Mouse (Mus musculus): ENCODE measurements around the gene Nt5c. TPM values are rescaled to one million over a fixed set of nuclear protein-coding genes. Genes with fewer than 3 reads are reported as not detected.
A peak's percentile ranks its signal among the peaks of the same experiment; 100 is the strongest.
"Not testable (repeated sequence)": the region's sequence is repeated elsewhere in the genome, so short reads cannot be mapped to it uniquely, and the experiment has no call there.

The Nt5c gene
- polyA plus RNA-seq, 2 experiments from 2014 or later, result 296 to 304 TPM

DNA sequence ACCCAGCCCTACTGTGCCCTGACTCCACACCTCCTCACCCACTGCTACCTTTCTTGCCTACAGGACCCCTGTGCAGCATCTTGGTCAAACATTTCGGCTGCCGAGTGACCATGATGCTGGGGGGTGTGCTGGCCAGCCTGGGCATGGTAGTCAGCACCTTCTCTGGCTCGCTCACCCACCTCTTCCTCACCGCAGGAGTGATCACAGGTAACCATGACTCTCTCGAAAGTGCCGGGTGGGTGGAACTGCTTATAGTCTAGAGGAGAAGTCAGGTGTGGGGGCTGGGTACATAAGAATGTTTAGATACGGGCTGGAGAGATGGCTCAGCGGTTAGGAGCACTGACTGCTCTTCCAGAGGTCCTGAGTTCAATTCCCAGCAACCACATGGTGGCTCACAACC lies 26.8 kb downstream of the Nt5c start:
- no peak for ATAC-seq

DNA sequence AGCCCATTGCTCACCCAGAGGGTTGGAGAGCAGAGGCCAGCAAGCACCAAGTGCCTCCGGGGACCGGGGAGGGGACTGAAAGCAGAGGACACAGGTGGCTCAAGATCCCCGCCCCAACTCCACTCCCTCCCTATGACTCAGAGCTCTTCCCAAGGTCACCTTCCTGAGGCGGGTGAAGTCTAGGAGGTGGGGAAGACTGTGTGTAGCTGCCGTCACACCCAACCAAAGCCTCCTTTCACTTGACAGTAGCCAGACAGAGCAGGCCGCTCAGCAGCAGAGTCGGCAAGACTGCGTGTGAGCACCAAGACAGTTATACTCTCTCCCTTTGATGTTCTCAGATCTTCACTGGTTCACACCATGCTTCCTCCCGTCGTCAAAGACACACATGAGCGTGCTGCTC lies 28.3 kb downstream of the Nt5c start:
- peak; percentile 83 for ATAC-seq

DNA sequence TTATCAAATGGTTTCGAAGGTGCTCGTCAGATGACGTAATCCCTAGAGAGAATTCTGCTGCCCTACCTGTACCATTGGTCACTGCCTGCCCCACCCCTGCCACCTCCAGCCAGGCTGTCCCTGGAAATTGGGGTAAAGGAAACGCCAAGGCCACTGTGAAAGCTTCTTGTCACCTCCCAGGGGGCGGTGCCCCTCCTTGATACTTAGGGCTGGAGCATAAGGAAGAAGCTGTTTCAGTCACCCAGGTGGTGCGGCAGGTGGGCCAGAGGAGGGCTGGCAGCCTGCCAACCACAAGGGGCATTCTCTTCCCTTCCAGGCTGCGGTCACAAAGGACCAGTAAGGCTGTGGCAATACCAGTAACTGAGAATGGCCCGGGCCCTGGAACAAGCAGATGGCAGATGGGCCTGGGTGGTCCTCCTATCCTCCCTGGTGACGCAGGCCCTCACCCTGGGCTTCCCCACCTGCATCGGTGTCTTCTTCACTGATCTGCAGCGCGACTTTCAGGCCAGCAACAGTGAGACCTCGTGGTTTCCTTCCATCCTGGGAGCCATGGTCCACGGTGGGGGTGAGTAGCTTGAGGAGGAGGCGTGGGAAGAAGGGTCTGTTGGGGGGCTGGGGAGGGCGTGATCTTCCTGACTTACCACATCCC lies 29.3 kb downstream of the Nt5c start, which contains the start of gene Slc16a5:
TSS of gene Slc16a5 (plus strand) at position 232 of the 649 bp plus-strand sequence.
- ATAC-seq, result peak; percentile 18

DNA sequence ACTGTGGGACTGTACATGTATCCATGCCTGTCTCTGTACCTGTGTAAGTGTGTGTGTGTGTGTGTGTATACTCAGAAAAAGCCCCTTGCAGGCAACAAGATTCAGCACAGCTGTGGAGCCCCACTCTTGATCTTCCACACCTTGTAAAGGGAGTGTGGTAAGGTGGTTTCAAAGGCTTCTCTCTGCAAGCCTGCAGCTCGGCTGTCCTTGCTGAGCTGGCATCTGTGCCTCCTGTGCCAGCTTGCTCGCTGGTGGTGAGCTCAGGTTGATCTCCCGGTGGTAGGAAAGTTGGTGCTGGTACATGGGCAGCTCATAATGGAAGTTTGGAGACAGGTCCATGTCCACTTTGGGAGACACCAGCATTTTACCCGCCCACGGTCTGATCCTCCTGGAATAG lies 29.8 kb downstream of the Nt5c start:
- no peak for ATAC-seq

DNA sequence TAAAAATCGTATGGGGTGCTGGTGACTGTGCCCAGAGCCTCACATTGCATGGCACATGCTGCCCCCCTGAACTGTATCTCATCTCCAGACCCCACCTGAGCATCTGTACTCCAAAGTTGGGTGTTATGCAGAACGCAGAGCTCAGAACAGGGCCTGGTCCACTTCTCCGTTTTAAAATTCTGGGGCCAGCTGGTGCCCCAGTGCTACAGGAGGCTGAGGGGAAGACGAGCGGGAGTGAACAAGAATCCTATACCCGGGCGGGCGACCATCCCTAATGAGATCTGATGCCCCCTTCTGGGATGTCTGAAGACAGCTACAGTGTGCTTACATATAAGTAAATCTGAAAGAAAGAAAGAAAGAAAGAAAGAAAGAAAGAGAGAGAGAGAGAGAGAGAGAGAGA lies 30.7 kb downstream of the Nt5c start:
- no peak for ATAC-seq

DNA sequence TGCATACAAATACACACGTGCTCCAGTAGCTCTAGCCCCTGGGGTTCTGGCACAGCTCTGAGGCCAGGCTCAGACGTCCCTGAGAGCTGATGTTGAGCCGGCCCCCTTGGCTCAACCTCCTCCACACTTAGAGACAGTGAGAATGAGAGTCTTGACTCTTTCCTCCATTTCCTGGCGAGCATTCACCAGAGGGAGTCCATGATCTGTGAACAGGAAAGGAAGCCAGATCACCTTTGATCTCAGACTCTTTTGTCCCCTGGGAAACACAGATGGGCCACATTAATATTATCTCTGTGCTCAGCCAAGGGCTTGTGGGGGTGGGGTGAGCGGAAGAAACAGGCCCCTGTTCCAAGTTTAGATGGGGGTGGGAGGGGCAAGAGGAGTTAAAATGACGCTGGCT lies 34.3 kb downstream of the Nt5c start:
- no peak for ATAC-seq

DNA sequence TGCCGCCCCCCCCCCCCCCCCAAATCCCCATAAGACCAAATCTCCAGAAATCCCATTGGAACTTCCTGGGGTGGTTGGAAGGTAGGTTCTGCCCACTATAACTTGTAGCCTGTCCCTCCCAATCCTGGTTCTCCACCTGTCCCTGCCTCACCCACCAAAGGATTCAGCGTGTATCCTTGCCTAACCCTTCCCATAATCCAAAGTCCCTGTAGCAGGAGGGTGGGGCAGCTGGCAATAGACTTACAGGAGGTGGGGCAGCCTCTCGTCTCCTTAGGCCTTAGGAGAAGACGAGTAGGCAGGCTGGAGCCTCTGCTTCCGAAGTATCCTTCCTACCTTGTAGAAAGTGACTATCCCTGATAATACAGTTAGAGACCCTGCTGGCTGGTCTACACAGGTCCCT lies 35.5 kb downstream of the Nt5c start:
- no peak for ATAC-seq

DNA sequence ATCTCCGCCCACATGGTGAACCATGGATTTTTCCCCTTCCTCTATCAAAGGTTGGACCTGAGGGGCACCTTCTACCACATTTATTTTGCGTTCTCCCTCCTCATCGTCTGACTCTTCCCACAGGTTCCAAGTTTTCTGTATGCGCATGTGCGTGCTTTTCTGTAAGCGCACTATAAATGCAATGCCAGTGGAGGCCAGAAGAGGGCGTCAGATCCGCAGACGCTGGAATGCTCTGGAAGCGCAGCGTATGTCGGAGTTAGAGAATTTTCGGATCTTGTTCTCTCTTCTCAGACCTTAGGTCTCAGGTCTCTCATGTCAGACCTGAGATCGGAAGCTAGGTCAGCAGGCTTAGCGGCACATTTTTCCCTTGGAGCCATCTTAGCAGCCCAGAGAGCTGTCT lies 36.0 kb downstream of the Nt5c start:
- ATAC-seq, result no peak

DNA sequence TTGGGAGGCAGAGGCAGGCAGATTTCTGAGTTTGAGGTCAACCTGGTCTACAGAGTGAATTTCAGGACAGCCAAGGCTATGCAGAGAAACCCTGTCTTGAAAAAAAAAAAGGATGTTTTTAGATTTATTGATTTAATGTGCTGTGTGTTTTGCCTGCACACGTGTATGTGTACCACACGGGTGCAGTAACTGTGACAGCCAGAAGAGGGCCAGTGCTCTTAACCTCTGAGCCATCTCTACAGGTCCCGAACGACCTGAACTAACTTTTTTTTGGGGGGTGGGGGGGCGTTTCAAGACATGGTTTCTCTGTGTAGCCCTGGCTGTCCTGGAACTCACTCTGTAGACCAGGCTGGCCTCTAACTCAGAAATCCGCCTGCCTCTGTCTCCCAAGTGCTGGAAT lies 36.8 kb downstream of the Nt5c start:
- not testable (repeated sequence) for ATAC-seq

DNA sequence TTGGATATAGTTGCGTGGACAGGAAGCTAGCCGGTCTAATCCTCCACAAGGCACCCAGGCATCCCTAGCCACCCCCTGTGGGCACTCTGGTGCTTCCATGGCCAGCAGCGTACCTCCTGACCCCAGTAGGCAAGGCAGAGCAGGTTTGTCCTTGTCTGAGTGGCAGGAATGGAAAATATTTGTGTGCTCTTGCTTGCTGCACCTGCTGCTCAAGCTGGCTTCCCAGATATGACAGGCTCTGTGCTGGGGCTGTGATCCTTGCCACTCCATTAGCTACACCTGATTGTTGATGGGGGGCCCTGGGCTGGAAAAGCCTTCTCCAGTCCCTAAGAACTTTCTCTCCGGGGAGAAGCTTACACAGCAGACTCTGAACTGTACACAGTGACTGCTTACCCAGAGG lies 38.4 kb downstream of the Nt5c start:
- ATAC-seq, result no peak

DNA sequence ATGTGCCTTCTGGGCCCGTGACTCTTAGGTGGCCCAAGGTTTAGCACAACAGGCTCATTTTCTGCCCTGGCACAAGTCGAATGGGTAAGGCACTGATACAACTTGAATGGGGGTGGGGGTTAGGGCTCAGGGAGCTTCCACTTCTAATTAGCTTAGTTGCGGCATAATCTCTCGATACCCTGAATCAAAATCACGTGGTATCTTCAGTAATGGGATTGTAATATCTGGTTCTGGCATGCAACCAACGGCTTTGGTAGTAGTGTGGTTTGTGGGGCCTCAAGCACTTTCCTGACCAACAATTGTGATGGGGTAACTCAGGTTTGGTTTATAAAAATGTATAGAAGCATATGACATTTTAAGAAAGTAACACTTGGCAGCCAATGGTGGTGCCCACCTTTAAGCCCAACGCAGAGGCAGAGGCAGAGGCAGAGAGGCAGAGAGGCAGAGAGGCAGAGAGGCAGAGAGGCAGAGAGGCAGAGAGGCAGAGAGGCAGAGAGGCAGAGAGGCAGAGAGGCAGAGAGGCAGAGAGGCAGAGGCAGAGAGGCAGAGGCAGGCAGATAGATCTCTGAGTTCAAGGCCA lies 39.3 kb downstream of the Nt5c start:
- ATAC-seq, result no peak

DNA sequence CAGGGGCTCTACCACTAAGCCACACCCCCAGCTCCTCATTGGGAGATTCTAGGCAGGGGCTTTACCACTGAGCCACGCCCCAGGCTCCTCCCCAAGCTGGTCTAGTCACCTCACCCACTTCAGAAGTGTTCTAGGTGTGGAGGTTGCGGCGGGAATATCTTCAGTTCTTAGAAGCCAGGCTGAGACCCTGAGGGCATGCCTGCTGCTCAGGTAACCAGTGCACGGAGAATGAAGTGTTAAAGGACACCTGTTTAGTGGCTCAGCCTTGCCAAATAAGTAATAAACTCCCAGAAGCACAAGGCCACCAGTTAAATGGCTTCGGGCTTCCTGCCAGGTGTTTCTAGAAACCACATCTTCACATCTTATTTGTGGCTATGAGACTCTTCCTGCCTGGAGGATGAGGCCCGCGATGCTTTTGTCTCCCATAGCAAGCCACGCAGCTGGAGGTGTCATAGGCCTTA lies 39.9 kb downstream of the Nt5c start:
- peak; percentile 96 for ATAC-seq

DNA sequence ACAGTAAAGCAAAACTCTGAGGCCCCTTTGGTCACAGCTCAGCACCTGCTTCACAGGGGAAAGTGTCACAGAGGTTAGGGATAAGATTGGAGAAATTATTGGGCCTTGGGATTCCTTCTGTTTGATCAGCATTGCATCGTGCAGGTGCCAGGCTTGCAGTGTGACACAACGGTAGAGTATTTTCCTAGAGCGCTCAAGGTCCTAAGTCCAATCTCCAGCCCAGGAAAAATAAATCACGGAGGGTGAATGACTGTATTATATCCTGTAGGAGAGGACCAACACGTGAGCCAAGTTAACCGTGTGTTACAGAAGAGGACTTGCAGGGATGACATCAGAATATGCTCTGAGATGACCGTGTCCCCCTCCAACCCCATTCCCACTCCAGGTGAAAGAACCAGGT lies 41.5 kb downstream of the Nt5c start:
- ATAC-seq, result no peak

DNA sequence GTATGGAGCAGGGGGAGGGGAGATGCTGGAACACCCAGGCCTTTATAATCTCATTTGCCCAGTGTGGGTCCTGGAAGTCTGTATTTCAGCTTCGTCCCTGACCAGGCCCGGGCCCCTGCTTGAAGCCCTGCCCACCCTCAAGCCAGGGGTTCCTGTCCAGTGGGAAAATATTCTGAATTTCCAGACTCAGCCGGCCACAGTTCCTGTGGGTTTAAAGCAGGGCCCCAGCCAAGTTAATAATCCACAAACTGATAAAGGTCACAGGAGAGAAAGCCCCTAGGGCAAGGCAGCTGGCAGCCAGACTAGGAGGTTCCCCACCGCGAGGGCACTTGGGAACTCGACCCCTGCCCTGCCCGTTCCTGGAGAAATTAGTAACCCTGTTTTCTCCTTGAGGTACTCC lies 42.7 kb downstream of the Nt5c start:
- ATAC-seq, result no peak

DNA sequence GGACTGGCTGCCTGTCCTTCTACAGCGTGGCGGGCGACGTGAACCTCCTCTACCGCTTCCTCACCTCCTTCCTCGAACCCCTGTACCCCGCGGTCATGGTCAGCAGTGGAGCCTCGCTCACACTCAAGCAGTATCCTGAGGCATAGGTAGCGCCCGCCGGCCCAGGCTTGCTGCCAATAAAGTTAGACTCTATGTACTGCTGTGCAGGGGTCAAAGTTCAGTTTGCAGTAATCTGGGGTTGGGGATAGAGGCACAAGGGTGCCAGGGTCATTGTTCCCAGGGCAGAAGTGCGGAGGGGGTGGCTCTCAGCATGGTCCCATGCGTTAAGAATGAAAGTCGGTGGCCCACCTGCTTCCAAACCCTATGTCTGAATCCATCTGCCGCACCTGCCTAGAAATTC lies 43.6 kb downstream of the Nt5c start:
- ATAC-seq, result no peak

DNA sequence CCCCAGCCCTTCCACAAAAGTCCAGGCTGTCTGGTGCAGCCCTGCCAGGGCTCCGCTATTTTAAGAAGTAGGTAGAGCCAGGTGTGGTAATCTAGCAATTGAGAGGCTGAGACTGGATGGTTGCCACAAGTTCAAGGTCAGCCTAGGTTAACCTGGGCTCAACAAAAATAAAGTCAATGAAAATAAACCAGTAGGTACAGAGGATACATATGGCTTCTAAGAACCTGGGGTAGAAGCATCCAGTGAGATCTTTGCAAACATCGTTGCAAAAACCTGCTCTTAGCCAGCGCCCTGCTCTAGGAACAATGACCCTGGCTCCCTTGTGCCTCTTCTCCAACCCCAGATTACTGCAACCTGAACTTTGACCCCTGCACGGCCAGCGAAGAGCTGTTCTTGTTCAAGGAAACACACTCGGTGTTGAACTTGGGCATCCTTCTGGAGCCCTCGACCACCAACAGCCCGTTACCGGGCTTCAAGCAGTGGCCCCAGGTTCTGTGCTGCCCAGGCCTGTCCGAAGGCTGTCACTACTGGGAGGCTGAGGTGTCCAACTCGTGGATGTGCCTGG lies 44.3 kb downstream of the Nt5c start:
- ATAC-seq, result no peak

DNA sequence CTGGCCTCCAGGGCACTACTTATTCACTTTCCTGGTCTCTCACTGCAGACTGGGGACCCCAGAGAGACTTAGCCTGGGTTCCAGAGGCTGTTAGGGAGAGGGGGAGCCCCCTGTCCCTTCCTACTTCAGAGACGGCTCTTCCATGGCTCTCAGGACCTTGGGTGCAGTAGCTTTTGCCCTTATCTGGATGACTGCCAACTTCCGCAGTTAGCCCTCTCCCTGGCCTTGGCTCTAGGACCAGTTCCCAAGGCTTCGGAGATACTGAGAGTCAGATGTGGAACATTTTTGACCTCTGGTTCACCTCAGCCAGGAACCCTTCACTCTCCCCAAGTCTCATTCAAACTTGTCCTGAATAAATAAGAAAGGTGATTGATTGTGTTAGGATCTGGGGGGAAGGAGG lies 44.8 kb downstream of the Nt5c start:
- ATAC-seq, result no peak

DNA sequence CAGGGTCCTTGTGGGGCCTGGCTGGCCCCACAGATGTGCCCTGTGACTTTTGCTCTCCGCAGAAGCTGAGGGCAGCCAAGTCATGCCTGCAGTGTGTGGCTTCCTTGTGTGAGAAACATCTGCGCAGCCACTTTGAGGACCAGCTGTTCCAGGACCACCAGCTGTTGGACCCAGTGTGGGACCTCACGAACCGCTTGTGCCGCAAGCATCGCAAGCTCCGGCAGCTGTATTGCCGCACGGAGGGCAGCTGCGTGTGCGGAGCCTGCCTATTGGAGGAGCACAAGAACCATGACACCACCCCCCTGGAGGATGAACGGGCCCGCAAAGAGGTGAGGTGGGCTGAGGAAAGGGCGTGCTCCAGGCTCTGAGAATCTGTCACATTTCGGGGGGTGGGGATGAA lies 50.2 kb downstream of the Nt5c start:
- ATAC-seq, result no peak

Other genes starting within 250 kb of the Nt5c start
- not detected for gene Grin2c, start 224.6 kb downstream of the Nt5c start, polyA plus RNA-seq (2017; shearing (Covaris generic))
- gene Fdxr, start 214.8 kb downstream of the Nt5c start, polyA plus RNA-seq (2017; shearing (Covaris generic)), result 10 to 100 TPM; 21.6 to 26.8 TPM
- gene Fads6, start 194.2 kb downstream of the Nt5c start, polyA plus RNA-seq (2017; shearing (Covaris generic)), result 1 to 10 TPM; 1.1 to 1.6 TPM
- gene Otop2, start 184.7 kb downstream of the Nt5c start, polyA plus RNA-seq (2017; shearing (Covaris generic)), result not detected
- not detected for gene Ush1g, start 169.8 kb downstream of the Nt5c start, polyA plus RNA-seq (2017; shearing (Covaris generic))
- gene Otop3, start 157.1 kb downstream of the Nt5c start, polyA plus RNA-seq (2017; shearing (Covaris generic)), result not detected
- 1 to 10 TPM; 2.4 to 3.9 TPM for gene Hid1, start 124.1 kb downstream of the Nt5c start, polyA plus RNA-seq (2017; shearing (Covaris generic))
- gene Cdr2l, start 109.9 kb downstream of the Nt5c start, polyA plus RNA-seq (2017; shearing (Covaris generic)), result not detected
- 100 to 1,000 TPM; 177 to 185 TPM for gene Mrpl58, start 88.1 kb downstream of the Nt5c start, polyA plus RNA-seq (2017; shearing (Covaris generic))
- 100 to 1,000 TPM; 602 to 622 TPM for gene Atp5h, start 71.9 kb downstream of the Nt5c start, polyA plus RNA-seq (2017; shearing (Covaris generic))
- gene Kctd2, start 71.7 kb downstream of the Nt5c start, polyA plus RNA-seq (2017; shearing (Covaris generic)), result 1 to 10 TPM; 8.3 to 9.1 TPM
- gene Trim80, start 51.3 kb downstream of the Nt5c start, polyA plus RNA-seq (2017; shearing (Covaris generic)), result not detected
- gene Slc16a5, start 29.4 kb downstream of the Nt5c start, polyA plus RNA-seq (2017; shearing (Covaris generic)), result 1 to 10 TPM; 3.5 to 6.5 TPM
- 100 to 1,000 TPM in 1 of 2 experiments, 10 to 100 TPM in 1; 79.2 to 132 TPM for gene Armc7, start 16.2 kb downstream of the Nt5c start, polyA plus RNA-seq (2017; shearing (Covaris generic))
- gene Jpt1, start 22.5 kb upstream of the Nt5c start, polyA plus RNA-seq (2017; shearing (Covaris generic)), result 100 to 1,000 TPM; 716 to 764 TPM
- gene Sumo2, start 44.4 kb upstream of the Nt5c start, polyA plus RNA-seq (2017; shearing (Covaris generic)), result 100 to 1,000 TPM; 676 to 678 TPM
- gene Nup85, start 72.6 kb upstream of the Nt5c start, polyA plus RNA-seq (2017; shearing (Covaris generic)), result 10 to 100 TPM; 64.4 to 82.5 TPM
- 10 to 100 TPM; 26.9 to 31.1 TPM for gene Mrps7, start 112.1 kb upstream of the Nt5c start, polyA plus RNA-seq (2017; shearing (Covaris generic))
- 10 to 100 TPM; 35.0 to 43.9 TPM for gene Gga3, start 112.2 kb upstream of the Nt5c start, polyA plus RNA-seq (2017; shearing (Covaris generic))
- gene Mif4gd, start 121.1 kb upstream of the Nt5c start, polyA plus RNA-seq (2017; shearing (Covaris generic)), result 100 to 1,000 TPM; 208 to 251 TPM
- gene Slc25a19, start 136.4 kb upstream of the Nt5c start, polyA plus RNA-seq (2017; shearing (Covaris generic)), result 10 to 100 TPM; 93.6 to 98.8 TPM
- 10 to 100 TPM; 28.8 to 30.9 TPM for gene Grb2, start 216.7 kb upstream of the Nt5c start, polyA plus RNA-seq (2017; shearing (Covaris generic))

Data from CD4-positive, CD25-positive, alpha-beta regulatory T cell, adult 4 months (primary cell).